Mouse (Mus musculus) CH12.LX (cell line): ENCODE measurements around the gene Ifitm7. TPM values are rescaled to one million over a fixed set of nuclear protein-coding genes. Genes with fewer than 3 reads are reported as not detected.

ENCODE experiments used
- DNase-seq: peaks from one replicate; pipeline ENCODE4 v3.0.0-alpha.2; 2013; ENCODE audit errors: extremely low read depth
- H3K27ac ChIP-seq: 2 replicates; pipeline ENCODE4 v1.5.1; 2012; ENCODE audit warnings: low read depth, mild to moderate bottlenecking, control low read depth, moderate library complexity; ENCODE audit not compliant: insufficient read depth
- H3K27me3 ChIP-seq: replicated peaks from 2 replicates; pipeline ENCODE3; 2012; ENCODE audit warnings: inconsistent platforms
- H3K36me3 ChIP-seq, 2 experiments: replicated peaks in 1 of 2; 2 replicates each; pipeline versions ENCODE3 to v1.6.1; 2012; ENCODE audit warnings: inconsistent platforms in 1 of 2, low read length in 1 of 2, mild to moderate bottlenecking in 1 of 2, mixed read lengths in 1 of 2, moderate library complexity in 1 of 2; ENCODE audit not compliant: control insufficient read depth in 1 of 2, insufficient read depth in 1 of 2
- H3K4me1 ChIP-seq, 2 experiments: 2 replicates each; pipeline ENCODE4 v1.6.1; 2012; ENCODE audit warnings: inconsistent platforms in 1 of 2, moderate library complexity in 1 of 2; ENCODE audit not compliant: insufficient read depth in 2 of 2, control insufficient read depth in 1 of 2
- H3K4me2 ChIP-seq: 2 replicates; pipeline ENCODE4 v1.6.1; 2012; ENCODE audit warnings: low read depth, mild to moderate bottlenecking, control low read depth; ENCODE audit not compliant: poor library complexity, insufficient read depth, severe bottlenecking
- H3K4me3 ChIP-seq, 3 experiments: fragments of 150-350 bp in 1 of 3; sonication (generic) in 1 of 3; replicated peaks in 1 of 3; 2 replicates each; pipeline versions ENCODE3 to v1.5.1; 2011 to 2012; ENCODE audit warnings: low read depth in 2 of 3, low read length in 2 of 3, mild to moderate bottlenecking in 2 of 3, moderate library complexity in 2 of 3, control low read depth in 1 of 3, improper control_type of control experiment in 1 of 3, inconsistent platforms in 1 of 3, mixed read lengths in 1 of 3; ENCODE audit not compliant: poor library complexity in 1 of 3
- H3K79me2 ChIP-seq: replicated peaks from 2 replicates; pipeline ENCODE4 v1.6.1; 2012; ENCODE audit warnings: mild to moderate bottlenecking, moderate library complexity; ENCODE audit not compliant: control insufficient read depth, poor library complexity, insufficient read depth, severe bottlenecking; ENCODE audit errors: extremely low read depth
- H3K9ac ChIP-seq: 2 replicates; pipeline ENCODE4 v1.6.1; 2012; ENCODE audit warnings: low read depth, mild to moderate bottlenecking, control low read depth, moderate library complexity; ENCODE audit not compliant: insufficient read depth
- H3K9me3 ChIP-seq: replicated peaks from 2 replicates; pipeline ENCODE3; 2012; ENCODE audit warnings: low read length, inconsistent platforms, mixed read lengths
- BHLHE40 ChIP-seq: IDR thresholded peaks from 2 replicates; pipeline ENCODE4 v1.6.1; 2011; ENCODE audit warnings: mild to moderate bottlenecking, low read depth, low read length, improper control_type of control experiment
- CHD2 ChIP-seq: IDR thresholded peaks from 2 replicates; pipeline ENCODE4 v1.6.1; 2011; ENCODE audit warnings: low read length, improper control_type of control experiment
- CTCF ChIP-seq, 2 experiments: IDR thresholded peaks in 1 of 2; conservative IDR thresholded peaks in 1 of 2; 2 replicates each; pipeline ENCODE4 v1.5.1; 2011 to 2012; ENCODE audit warnings: low read depth in 2 of 2, low read length in 2 of 2, improper control_type of control experiment in 1 of 2, inconsistent platforms in 1 of 2, mild to moderate bottlenecking in 1 of 2, moderate library complexity in 1 of 2
- ELF1 ChIP-seq: IDR thresholded peaks from 2 replicates; pipeline ENCODE4 v1.6.1; 2014; ENCODE audit warnings: low read depth, mild to moderate bottlenecking, inconsistent platforms, low read length, improper control_type of control experiment
- IRF4 ChIP-seq: IDR thresholded peaks from 2 replicates; pipeline ENCODE4 v1.6.1; 2014; ENCODE audit warnings: low read depth, mild to moderate bottlenecking, inconsistent platforms, low read length, improper control_type of control experiment
- MAFK ChIP-seq: IDR thresholded peaks from 2 replicates; pipeline ENCODE4 v1.6.1; 2011; ENCODE audit warnings: low read length, improper control_type of control experiment; ENCODE audit not compliant: insufficient replicate concordance
- MAX ChIP-seq: IDR thresholded peaks from 2 replicates; pipeline ENCODE4 v1.6.1; 2011; ENCODE audit warnings: low read length, improper control_type of control experiment
- MEF2A ChIP-seq: IDR thresholded peaks from 2 replicates; pipeline ENCODE4 v1.6.1; 2014; ENCODE audit warnings: low read depth, mild to moderate bottlenecking, inconsistent platforms, low read length, improper control_type of control experiment, borderline replicate concordance
- MXI1 ChIP-seq: IDR thresholded peaks from 2 replicates; pipeline ENCODE4 v1.6.1; 2011; ENCODE audit warnings: mild to moderate bottlenecking, low read depth, low read length, improper control_type of control experiment
- NELFE ChIP-seq: IDR thresholded peaks from 2 replicates; pipeline ENCODE4 v1.6.1; 2011; ENCODE audit warnings: low read depth, low read length, improper control_type of control experiment
- PAX5 ChIP-seq: IDR thresholded peaks from 2 replicates; pipeline ENCODE4 v1.6.1; 2012; ENCODE audit warnings: low read length, inconsistent platforms, mixed read lengths
- POLR2A ChIP-seq: IDR thresholded peaks from 2 replicates; pipeline ENCODE4 v1.6.1; 2011; ENCODE audit warnings: low read depth, mild to moderate bottlenecking, improper control_type of control experiment, low read length
- RAD21 ChIP-seq: IDR thresholded peaks from 2 replicates; pipeline ENCODE4 v1.6.1; 2011; ENCODE audit warnings: low read depth, mild to moderate bottlenecking, low read length, improper control_type of control experiment, moderate library complexity
- SMC3 ChIP-seq: IDR thresholded peaks from 2 replicates; pipeline ENCODE4 v1.6.1; 2011; ENCODE audit warnings: low read depth, low read length, improper control_type of control experiment
- TCF12 ChIP-seq: IDR thresholded peaks from 2 replicates; pipeline ENCODE4 v1.6.1; 2014; ENCODE audit warnings: low read depth, mild to moderate bottlenecking, inconsistent platforms, low read length, improper control_type of control experiment
- USF2 ChIP-seq: conservative IDR thresholded peaks from 2 replicates; pipeline ENCODE4 v1.6.1; 2011; ENCODE audit warnings: low read depth, low read length, improper control_type of control experiment
- dilution Hi-C: fragments of 300-500 bp; cut with MboI; formaldehyde crosslinking; loops from 2 replicates; pipeline ENCODE4 v1.14.3; 2020; ENCODE audit warnings: low sequenced_read_pairs; ENCODE audit not compliant: extremely low pct_unique_long_range_greater_than_20kb, extremely low pct_ligation_motif_present
- in situ Hi-C: fragments of 300-500 bp; cut with MboI; formaldehyde crosslinking; loops from 3 replicates; pipeline ENCODE4 v1.14.3; 2019; ENCODE audit warnings: low sequenced_read_pairs, low pct_ligation_motif_present, low pct_unique_long_range_greater_than_20kb, mixed read lengths
- polyA plus RNA-seq: library from polyadenylated mRNA; unstranded; fragments of >175 nt; gene quantifications from 2 replicates; pipeline ENCODE4 v1.2.1, GENCODE M21; 2012; ENCODE audit warnings: low read depth; ENCODE audit not compliant: insufficient read length
- total RNA-seq, 2 experiments: library from RNA; depleted of rRNA; stranded (reverse); fragments of 300-350 nt in 1 of 2; fragments of >200 nt in 1 of 2; gene quantifications; 2 replicates each; pipeline ENCODE4 v1.2.3; 2012 to 2014

The Ifitm7 gene
- total and polyA plus RNA-seq, 3 experiments = not detected

DNA sequence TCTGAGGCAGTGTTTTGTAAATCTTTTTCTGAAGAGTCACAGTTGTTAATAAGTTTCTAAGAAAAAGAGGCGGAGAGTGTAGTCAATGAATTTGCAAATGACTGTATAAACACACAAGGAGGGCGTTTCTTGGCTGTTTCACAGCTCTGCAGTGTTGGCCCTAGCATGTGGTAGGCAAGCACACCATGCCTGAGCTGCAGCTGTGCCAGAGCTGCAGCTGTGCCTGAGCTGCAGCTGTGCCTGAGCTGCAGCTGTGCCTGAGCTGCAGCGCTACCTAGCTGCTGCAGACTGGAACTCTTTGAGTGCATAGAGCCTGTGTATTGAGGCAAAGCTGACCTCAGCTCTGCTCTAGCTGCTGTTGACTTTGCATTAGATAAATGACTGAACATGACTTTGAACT, 17.5 kb upstream of the Ifitm7 start:
- no peaks in the 10 kb centered on the region for H3K9me3 ChIP-seq
- no peak overlapping the region for H3K4me2 ChIP-seq
- H3K79me2 ChIP-seq = no peaks in the 10 kb centered on the region
- peaks cover 2 to 20% of the 10 kb centered on the region in 2 experiments; a peak in 3 of 4 replicates for H3K4me1 ChIP-seq
- H3K27me3 ChIP-seq = no peaks in the 10 kb centered on the region
- TF ChIP-seq TCF12 (peak; percentile 96), SMC3 (peak; percentile 58), MXI1 (no peak), RAD21 (peak; percentile 68), NELFE (no peak), CTCF (conservative IDR thresholded peaks at IDR 0.05 in 1 of 2, IDR thresholded peaks at IDR 0.05 in 1 of 2; ENCODE audit: low read depth in 2 of 2, low read length in 2 of 2) (peak in 1 of 2 experiments; percentile 69; a peak in 2 of 4 replicates)
- in situ Hi-C loops (no loop called here), dilution Hi-C loops (no loop called here)
- no peak overlapping the region for H3K9ac ChIP-seq
- no peaks in the 10 kb centered on the region for H3K36me3 ChIP-seq
- peak; percentile 58 for DNase-seq
- H3K27ac ChIP-seq = no peak overlapping the region
- no peak overlapping the region for H3K4me3 ChIP-seq

DNA sequence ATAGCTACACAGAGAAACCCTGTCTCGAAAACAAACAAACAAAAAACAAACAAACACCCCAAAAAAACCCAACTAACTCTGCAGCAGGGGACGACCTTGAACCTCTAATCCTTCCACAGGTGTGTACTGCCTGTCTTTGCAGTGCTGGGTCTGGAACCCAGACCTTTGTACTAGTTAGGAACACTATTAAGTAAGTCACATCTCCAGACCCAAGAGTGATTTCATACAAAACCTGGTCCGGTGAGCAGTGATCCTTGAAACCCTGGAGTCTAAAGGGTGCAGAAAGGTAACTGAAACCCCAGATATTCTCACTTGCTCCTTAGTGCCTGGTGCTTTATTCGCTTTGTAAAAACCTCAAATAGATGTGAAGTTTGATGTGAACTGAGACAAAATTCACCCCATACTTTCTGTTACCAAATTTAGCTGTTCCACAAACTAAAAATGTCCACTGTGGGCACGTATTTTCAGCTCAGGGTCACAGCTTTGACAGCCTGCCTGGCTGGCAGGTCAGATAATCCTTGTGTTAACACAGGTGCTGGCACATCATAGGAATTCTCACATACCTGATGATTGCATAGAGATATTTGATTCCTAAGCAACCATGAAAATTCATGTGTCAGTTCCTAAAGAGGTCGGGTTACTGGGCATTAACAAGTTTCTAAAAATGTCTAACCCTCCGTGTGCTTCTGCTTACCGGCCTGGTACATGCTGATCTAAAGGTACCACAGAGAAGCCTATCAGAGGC, 16.9 kb upstream of the Ifitm7 start:
- Histone ChIP-seq H3K4me2 (0 out of 2 replicates have a peak overlapping the region, but pooled peaks have one; percentile 14), H3K9me3 (no peaks in the 10 kb centered on the region), H3K4me1 (peaks cover 2 to 20% of the 10 kb centered on the region in 2 experiments; a peak in 3 of 4 replicates), H3K4me3 (no peak overlapping the region), H3K36me3 (no peaks in the 10 kb centered on the region), H3K27me3 (no peaks in the 10 kb centered on the region), H3K27ac (no peak overlapping the region), H3K9ac (no peak overlapping the region), H3K79me2 (no peaks in the 10 kb centered on the region)
- peak; percentile 12 for DNase-seq
- in situ Hi-C loops = no loop called here
- dilution Hi-C loops = no loop called here
- TF ChIP-seq CHD2 (no peak), USF2 (no peak), MXI1 (no peak), MAX (0 out of 2 replicates have a peak, but pooled peaks have one; percentile 36), ELF1 (no peak), POLR2A (no peak), PAX5 (no peak), SMC3 (no peak), IRF4 (no peak), BHLHE40 (no peak), MEF2A (0 out of 2 replicates have a peak, but pooled peaks have one; percentile 14), MAFK (no peak)
- TF ChIP-seq, all 38 proteins: peak for 2
